Mouse (Mus musculus): ENCODE measurements around the gene Ids.
"Not testable (repeated sequence)": the region's sequence is repeated elsewhere in the genome, so short reads cannot be mapped to it uniquely, and the experiment has no call there.

Ids gene

DNA sequence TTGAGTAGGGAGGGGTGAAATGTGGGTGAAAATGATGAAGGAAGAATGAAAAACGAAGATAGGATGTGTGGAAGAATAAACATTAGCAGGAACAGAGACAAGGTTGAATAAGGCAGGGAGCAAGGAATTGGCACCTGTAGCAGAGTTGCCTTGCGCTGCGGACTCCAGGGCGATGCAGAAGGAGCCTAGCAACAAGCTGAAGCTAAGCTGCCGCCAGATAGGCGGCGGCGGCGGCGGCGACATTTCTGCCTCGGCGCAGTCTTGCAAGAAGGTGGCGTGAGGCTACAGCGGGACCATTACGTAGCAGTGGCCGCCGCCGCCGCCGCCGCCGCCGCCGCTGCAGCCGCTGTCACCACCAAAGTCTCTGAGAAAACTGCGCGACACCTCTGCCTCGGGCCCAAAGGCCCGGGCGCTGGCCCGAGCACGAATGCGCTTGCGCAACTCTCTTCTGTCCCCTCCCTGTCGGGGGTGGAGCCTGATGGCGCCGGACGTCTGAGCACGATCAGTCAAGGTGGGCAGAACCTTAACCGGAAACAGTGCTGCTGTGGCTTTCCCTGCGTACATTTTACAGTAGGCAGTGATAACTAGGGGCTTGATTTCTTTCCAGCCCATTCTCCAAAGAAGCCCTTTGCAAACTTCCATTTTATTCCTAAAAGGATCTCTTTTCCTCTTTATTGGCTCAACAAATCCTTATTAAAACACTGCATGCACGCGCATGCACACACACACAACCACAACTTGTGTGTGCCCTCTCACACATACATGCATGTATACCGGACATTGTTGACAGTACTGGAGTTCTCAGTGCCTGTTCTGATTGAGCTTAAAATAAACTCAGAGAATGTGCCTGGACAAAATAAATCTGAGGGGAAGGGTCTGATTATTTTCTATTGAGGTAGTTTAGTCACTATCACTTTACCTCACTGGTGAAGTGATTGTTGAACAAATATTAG lies at the start of gene Ids:
Gene Ids, minus strand, starts transcription at position 424 of the 953 bp plus-strand sequence.
- peak; percentile 86 for DNase-seq

DNA sequence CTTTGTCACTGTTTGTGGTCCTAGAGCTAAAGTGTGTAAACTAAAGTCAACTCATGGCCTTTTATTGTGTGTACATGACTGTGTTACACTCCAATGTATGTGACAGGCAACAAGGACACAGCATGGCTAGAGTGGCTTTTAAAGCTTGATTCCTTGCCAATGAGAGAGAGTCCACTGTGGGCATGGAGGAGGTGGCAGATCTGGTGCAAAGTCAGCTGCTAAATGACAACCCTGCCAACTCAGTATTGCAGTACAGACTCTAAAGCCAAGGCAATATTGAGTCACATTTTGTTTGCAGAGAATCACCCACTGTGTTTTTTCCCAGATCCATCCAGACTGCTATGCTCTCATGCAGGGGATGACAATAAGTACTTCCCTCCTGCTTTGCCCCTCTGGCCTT lies 27.8 kb upstream of the Ids start:
- not testable (repeated sequence) for DNase-seq

DNA sequence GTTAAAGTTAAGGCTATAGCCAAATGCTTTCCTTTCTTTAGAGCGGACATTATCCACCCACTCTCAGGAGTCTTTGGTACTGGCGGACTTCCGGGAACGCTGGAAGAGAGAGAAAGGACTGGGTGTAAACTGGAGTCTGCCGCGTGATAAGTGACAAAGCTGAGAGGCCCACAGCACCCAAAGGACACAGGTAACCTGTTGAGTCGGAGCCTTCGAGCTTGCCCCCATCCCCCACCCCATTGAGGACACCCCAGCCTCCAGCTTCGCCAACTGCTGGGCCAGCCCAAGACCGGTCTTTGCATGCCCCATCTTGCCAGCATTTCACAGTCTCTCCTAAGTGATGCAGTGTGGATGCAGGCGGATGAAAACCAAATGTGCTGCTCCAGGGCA lies 21.1 kb upstream of the Ids start:
- DNase-seq, result no peak

DNA sequence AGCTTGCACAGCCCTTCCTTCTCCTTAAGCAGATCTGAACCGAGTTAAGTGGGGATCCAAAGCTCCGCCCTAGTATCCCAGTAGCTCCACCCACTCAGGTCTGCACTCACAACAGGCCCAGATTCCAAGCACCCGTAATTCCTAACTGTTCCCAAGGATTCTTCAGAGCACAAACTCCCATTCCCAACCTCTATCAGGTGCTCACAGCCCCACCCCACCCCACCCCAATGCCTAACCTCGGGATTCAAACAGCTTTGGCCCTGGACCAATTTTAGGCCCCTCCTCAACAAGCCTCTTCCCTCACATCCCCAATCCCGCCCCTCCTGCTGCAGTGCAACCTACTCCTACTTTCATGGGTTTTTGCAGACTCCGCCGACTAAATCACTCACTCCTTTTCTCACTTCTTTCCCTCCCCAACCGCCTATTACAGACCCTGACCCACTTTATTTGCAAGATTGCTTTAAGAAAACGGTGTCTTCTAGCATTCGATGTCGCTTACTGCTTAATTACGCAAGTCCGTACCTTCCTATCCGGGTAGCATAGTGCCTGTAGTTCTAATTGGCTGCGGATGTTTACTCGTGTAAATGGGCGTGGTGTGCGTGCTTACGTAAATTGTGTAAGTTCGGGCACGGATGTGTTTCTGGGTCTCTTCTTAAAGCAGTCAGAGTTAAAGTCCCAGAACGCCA lies 20.5 kb upstream of the Ids start, which contains the start of gene 1110012L19Rik:
Gene 1110012L19Rik, plus strand, starts transcription at position 602 of the 686 bp plus-strand sequence.
- peak; percentile 70 for DNase-seq

DNA sequence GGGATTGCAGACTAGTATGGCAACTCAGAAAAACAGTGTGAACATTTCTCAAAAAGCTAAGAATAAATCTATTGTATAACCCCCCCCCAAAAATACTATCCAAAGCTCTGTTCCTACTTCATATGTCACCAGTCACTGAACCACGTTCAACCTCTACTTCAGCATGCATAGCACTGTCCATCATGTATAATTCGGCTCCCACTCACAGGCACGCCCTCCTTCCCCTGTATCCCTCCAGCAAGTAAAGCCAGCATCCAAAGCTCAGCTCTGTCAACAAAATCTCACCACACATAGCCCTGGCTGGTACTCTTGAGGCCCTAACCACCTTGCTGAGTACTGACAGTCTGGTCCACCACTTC lies 20.0 kb upstream of the Ids start:
- no peak for DNase-seq

DNA sequence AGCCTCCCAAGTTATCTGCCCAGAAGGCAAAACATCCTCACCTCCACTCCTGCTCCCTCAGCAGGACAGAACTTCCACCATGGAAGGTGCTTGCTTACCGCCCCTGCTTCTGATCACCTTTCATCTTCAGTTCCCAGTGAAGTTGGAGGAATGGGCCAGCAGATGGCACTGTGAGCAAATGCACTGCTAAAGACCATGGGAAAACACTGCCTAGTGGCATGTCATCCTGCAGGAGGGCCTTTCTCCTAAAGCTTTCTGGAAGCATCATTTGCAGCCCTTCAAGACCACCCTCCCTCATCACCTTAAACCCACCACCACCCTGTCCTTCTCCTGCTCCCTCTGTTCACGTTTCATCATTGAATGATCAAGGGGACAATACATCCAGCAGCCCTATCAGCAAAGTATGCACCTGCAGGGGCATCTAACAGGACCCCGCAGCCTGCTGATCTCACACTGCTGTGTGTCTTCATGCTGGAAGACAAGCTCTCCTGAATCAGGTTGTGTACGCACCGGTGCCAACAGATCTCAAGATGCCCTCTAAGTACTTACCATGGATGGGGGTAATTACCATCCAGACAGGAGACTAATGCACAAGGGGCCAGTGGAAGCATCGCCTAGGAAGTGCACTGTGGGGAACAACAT lies 9.7 kb upstream of the Ids start:
- not testable (repeated sequence) for DNase-seq

DNA sequence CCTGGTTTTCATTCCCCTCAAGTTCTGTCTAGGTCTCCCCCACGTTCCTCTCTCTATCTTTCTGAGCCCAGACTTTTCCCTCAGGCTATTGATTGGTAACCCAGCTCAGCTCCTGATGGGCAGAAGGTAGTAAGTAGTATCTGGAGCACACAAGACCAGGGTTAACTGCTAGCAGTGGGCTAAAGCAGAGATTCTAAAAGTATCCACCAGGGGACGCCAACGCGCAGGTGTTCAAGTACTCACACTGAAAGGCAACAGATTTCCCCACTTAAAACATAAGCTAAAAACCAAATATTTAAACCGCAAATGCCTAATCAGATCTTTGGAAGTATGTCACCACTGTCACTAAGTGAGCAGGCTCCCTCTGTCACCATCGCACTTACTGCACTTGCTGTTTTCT lies 4.9 kb upstream of the Ids start:
- not testable (repeated sequence) for DNase-seq

DNA sequence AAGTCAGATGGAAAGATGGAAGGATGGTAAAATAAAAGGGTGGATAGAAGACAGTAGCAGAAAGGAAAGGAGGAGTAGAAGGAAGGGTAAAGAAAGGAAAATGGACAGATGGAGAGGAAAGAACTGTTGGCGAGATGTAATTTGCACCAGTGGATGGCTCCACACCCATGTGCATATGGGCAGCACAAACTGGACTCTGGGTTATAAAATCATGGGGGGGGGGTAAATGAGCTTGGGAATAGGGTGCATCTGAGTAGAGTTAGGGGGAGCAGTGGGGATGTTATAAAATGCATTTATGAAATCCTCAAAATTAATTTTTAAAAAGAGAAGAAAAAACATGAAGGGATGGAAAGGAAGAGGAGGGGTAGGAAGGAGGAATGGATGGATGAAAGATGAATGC lies 682 bp downstream of the Ids start:
- no peak for DNase-seq

DNA sequence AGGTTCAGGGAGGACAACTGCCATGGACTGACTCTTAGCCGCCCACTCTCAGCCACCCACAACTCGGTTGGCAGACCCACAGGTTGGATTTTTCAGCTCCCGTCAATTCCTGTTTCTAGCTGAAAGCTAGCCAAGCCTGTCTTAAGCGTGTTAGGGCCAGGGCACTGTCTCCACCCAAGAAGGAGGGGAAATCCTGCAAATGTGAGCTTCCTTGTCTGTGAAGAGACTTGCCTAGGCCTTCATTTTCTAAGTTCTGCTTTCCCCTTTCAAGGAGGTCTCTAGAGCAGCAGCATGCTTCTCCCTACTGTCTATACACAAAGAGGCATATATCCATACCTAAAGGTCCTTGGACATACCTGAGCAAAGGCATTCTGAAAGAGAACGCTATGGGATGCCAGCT lies 1.4 kb downstream of the Ids start:
- DNase-seq, result no peak

DNA sequence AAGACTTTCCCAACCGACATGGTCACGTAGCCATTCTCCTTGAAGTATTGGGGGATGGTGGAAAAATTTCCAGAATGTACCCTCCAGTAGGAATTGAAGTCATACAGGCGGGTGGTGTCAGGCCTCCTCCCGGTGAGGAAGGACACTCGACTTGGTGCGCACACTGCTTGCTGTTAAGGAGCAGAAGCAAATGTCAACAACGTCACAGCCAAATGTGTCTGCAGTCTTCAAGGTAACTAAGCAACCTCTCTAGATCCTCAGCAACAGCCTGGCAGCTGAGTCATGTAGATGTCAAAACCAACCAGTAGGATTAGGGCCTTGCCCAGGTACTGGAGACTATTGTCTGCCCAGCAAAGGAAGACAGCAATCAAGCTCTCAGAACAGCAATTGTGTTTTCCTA lies 1.9 kb downstream of the Ids start:
- DNase-seq, result no peak

DNA sequence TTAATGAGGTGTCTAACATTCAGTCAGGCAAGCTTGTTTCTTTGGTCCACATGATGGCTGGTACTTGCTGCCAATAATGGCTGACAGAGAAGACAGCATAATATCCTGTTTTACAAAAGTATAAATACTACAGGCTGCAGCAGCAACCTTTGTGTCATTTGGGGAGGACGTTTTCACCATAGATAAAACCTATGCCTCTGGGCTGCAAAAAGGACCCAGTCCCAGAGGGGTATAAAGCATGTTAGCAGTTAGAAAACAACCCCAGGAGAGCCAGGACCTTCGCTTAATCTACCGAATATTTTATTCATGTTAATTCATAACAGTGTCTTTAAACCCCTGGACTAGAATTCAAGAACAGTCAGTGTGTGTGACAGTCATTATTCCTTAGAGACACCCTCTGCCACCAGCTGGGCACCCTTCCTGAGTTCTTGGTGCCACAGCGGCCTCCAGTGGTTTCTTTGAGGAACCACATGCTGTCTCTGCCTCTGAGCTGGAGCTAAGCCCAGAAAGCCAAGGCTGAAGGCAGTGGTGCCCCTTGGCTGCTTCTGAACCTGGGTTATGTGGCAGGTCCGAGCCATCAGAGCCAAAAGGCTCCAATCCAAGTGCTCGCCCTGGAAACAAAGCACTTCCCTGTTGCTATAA lies 34.6 kb downstream of the Ids start:
- DNase-seq, result peak; percentile 6

DNA sequence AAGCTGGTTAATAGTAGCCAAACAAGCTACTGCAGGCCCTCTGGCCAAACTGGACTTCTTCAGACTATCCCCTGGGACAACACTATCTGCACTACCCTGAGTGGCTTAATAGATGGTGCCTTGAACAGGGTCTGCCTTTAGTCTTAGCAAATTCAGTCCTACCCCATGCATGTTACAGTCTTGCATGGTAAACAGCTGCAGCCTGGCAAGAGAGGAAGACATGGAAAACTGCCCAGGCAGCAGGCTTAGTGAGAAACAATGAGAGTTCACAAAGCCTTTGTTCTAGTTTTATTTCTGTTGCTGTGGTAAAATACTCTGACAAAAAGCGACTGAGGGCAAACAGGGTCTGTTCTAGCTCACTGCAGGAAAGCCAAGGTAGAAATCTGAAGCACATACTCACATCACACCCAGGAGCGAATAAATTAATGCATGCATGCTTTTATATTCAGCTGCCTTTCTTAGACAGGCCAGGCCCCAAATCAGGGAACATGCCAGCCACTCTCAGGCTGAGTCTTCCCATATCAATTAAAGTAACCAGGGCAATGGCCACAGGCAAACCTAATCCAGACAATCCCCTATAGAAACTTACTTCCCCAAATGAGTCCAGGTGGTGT lies 36.2 kb downstream of the Ids start:
- DNase-seq, result no peak

DNA sequence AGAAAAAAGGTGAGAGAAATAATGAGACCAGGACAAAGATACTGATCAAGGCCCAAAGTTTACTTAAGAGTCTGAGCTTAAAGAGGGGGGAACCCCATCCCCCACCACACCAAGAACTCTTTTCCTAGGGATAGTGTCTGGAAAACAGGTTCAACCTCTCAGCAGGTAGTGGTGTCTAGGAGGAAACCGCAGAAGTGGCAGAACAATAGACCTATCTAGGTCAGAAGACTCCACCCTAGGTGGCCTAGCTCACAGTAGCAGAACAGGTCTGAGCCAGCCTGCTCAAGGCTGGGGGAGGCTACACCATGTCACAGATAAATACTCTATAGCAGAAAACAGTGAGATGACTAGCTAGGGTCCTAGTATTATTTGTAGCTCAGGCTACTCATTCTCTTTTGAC lies 37.2 kb downstream of the Ids start:
- DNase-seq, result no peak

DNA sequence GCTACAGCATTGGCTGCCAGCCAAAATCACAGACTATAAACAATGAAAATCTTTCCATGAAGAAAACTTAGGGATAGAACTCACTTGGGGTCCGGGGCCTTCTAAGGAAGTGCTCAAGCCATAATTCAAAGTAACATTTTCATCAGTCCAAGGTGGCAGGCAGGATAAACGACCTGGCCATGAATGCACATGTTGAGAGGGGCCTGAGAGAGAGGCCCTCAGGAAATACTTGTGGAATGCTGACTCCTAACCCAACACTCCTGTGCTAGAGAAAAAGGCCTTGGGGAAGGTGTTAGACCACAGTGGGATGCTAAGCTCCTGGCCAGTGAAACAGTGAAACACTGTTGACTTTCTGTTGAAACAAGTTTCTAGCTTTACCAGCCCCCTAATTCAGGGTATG lies 45.6 kb downstream of the Ids start:
- no peak for DNase-seq

DNA sequence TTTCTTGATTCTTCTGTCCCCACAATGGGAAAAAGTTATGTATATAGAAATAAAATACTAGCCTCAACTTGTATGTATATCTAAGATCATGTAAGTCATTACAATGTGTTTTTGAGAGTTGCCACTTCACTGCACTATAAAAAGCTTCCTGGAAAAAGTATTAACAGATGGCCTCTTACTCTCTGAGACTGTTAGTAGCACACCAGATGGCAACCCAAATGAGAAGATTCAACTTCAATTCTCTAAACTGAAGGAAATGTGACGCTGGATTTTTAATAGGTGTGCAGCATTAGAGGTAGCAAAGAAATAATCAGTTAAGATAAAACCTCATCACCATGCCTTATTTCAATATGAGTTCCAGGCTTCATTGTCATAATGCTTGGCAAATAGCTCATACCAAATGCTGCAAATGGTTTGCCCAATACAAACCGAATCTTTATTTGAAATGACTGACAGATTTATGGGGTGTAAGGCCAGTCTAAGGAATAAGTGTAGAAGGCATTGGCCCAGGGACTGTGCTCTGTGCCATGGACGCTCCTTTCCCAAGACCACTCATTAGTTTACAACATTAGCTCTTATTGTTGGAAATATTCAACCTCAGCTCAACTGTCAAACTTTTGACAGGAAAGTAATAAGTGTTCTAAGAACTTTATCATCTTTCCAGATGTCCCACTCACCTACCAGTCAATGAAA lies 49.8 kb downstream of the Ids start:
- no peak for DNase-seq

Data from thymus, postnatal 25 days (tissue).